Mouse (Mus musculus): ENCODE results near the gene Gimap9. TPM values are rescaled to one million over a fixed set of nuclear protein-coding genes. Genes with fewer than 3 reads are reported as not detected.
A peak's percentile ranks its signal among the peaks of the same experiment; 100 is the strongest.
"Not testable (repeated sequence)": the region's sequence is repeated elsewhere in the genome, so short reads cannot be mapped to it uniquely, and the experiment has no call there.

Gene Gimap9
- total RNA-seq, 2 experiments from 2014 or later: 0.83 to 1.4 TPM

DNA sequence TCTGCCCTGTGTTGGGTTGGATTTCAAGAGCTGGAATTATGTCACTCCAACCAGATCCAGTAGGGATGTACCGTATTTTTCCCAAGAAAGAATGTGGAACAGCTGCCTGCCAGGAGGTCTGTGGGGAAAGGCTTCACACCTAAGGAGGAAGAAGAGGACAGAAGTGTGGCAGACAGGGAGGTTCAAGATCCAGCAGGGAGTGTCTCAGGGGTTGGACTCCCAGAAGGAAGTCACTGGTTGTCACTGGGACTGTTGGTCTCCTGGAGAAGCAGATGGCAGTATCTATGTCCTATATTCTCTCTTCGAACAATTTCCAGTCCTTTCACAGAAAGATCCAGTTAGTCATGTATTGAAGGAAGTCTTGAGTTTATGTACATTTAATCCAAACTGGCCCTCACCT lies 28.3 kb upstream of the Gimap9 start:
- DNase-seq (ENCODE audit: low spot score in 2 of 2): no peak
- intact Hi-C loops (cut with DNase I): loop anchor here (5.0 to 10.0 kb wide), 2 partner anchors 103 to 310 kb away; no protein-coding TSS in a partner anchor

DNA sequence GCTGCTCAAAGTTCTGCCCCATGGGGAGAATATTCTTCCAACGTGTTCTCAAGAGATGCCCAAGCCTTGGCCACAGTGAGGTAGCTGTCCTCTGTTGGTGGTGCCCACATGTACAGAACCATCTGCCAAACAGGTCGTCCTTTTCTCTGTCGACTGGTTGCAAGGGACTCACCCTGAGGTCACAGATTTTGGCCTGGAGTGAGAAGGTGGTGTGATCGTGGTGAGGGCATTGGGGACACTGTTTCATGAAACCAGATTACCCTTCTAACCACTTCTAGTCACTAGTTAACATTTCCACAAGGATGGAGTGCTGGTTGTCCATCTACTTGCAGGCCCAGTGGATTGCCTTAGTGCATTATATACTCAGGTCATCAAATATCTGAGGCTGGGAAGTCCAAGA lies 27.1 kb upstream of the Gimap9 start:
- intact Hi-C loops (cut with DNase I): loop anchor here (5.0 to 10.0 kb wide), 2 partner anchors 104 to 309 kb away; no protein-coding TSS in a partner anchor
- DNase-seq (ENCODE audit: low spot score in 2 of 2): no peak

DNA sequence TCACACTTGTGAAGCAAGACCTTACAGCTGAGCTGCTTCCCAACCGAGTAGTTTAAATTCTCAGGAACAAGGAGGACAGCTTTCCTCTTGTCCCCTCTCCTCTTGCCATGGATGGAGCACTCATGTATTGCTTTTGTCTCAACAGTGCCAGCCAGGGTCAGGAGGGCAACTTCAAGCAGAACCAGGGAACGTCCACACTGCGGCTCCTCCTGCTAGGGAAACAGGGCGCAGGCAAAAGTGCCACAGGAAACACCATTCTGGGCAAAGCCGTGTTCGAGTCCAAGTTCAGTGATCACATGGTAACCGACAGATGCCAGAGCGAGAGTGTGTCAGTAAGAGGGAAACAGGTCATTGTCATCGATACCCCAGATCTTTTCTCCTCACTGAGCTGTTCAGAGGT lies 25.9 kb upstream of the Gimap9 start:
- no peak for DNase-seq (ENCODE audit: low spot score in 2 of 2)
- intact Hi-C loops (cut with DNase I): no loop called here

GRCm38 (mm10) chr6:48658721-48659120 lies 17.2 kb upstream of the Gimap9 start:
- intact Hi-C loops (cut with DNase I): no loop called here
- DNase-seq (ENCODE audit: low spot score in 2 of 2): no peak

DNA sequence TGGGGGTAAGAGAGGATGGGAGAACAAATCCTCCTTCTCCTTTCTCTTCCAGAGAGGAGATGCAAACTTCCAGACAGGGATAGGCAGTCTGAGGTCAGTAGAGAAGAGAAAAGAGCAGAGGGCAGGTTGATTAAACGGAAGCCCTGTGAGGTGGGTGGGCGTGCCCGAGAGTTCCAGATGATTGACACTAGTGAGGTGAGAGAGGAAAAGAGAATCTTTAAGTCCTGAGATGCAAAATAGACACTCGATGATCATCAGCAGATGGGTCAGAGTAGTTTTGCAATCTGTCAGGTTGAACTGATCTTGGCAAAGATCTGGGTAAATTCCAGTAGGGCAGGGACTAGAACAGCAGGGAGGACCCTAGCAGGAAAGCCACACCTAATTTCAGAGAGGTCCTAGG lies 11.2 kb upstream of the Gimap9 start:
- intact Hi-C loops (cut with DNase I): no loop called here
- no peak for DNase-seq (ENCODE audit: low spot score in 2 of 2)

DNA sequence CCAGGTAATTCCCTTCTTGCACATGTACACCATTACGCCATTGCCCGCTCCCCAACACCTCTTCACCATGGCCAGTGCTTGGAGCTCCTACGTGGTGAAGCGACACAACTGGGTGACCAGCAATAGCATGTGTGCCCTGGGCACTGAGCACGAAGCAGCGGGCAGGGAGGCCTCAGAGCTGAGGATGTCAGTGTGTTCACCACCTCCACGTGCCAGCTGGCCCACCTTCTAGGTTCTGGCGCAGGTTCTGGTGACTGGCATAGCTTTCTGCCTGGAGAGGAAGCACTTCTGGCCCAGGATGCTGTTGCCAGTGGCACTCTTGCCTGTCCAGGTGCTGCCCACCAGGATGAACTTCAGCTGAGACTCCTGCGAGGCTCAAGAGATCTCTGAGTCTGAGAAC lies 10.5 kb upstream of the Gimap9 start:
- intact Hi-C loops (cut with DNase I): no loop called here
- no peak for DNase-seq (ENCODE audit: low spot score in 2 of 2)

GRCm38 (mm10) chr6:48666159-48666586 lies 9.8 kb upstream of the Gimap9 start:
- no peak for DNase-seq (ENCODE audit: low spot score in 2 of 2)
- intact Hi-C loops (cut with DNase I): no loop called here

DNA sequence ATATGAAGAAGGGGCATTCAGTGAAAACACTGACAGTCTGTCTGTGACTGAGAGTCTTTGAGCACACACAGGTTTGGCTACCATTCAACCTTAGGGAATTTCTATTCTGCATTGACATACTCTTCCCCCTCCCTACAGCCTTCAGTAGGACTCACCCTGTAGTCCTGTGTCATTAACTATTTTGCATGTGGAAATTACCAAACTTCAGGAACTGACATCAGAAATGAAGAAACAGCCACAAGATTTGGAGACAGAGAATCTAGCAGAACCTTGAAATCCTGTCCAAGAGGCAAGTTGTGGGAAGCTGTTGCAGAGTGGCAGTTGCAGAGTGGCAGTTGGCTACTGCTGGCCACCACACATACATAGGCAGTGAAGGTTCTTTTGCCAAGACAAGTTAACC lies 7.9 kb upstream of the Gimap9 start:
- intact Hi-C loops (cut with DNase I): no loop called here
- DNase-seq (ENCODE audit: low spot score in 2 of 2): no peak

GRCm38 (mm10) chr6:48669446-48669969 lies 6.4 kb upstream of the Gimap9 start:
- intact Hi-C loops (cut with DNase I): no loop called here
- DNase-seq (ENCODE audit: low spot score in 2 of 2): no peak

DNA sequence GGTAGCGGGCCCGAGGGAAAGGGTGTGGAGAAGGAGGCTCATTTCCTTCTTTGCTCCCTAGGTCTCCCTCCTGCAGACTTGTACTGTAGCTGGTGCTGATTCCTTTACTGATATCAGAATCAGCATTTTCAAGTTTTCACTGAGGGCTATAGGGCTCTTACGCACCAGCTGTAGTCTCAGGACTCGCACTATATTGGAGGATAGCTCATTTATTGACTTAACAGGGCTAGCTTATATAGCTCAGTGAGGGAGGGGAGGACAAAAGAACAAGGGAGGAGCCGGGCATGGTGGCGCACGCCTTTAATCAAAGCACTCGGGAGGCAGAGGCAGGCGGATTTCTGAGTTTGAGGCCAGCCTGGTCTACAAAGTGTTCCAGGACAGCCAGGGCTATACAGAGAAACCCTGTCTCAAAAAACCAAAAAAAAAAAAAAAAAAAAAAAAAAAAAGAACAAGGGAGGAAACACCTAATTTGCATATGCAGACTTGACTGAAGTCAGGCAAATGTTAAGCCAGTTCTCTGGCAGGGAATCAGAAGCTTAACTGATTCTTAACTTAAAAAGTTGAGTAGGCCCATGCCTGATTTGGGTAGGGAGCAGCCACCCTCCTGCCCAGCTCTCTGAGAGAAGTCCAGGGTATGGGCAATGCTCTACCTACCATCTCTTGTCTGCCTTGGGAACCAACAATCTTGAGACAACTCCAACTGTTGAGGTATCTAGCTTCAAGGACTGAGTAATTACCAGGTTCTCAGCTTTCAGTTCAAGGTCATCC lies 1.5 kb upstream of the Gimap9 start:
- intact Hi-C loops (cut with DNase I): no loop called here
- no peak for DNase-seq (ENCODE audit: low spot score in 2 of 2)

DNA sequence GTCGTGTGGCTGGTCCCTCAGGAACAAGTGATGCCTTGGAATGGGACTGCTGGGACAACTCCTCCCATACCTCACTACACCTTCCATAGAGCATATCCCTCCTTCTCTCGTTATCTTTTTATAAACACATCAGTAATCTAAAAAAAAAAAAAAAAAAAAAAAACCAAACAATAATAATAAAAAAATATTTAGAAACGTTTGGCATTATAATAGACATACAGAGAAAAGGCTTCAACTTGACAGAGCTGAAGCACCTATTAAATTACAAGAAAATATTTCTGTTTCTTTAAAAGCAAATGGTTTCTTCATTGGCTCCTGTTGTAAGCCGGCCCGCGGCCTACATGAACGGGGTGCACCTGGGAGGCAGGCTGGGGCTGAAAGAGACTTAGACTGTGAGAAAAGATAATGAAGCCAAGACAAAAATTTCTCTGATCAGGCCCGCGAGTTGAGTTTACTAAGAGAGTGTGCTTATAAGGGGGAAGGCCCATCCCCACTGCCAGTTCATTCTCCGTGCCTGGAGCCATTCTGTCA lies 464 bp upstream of the Gimap9 start:
- intact Hi-C loops (cut with DNase I): no loop called here
- DNase-seq (ENCODE audit: low spot score in 2 of 2): no peak

- intact Hi-C loops (cut with DNase I): no loop called here
- DNase-seq (ENCODE audit: low spot score in 2 of 2): no peak
These were observed 1.0 kb downstream of the Gimap9 start for GRCm38 (mm10) chr6:48676860-48677415.

GRCm38 (mm10) chr6:48677492-48678345 lies 1.8 kb downstream of the Gimap9 start:
- intact Hi-C loops (cut with DNase I): no loop called here
- DNase-seq (ENCODE audit: low spot score in 2 of 2): no peak

DNA sequence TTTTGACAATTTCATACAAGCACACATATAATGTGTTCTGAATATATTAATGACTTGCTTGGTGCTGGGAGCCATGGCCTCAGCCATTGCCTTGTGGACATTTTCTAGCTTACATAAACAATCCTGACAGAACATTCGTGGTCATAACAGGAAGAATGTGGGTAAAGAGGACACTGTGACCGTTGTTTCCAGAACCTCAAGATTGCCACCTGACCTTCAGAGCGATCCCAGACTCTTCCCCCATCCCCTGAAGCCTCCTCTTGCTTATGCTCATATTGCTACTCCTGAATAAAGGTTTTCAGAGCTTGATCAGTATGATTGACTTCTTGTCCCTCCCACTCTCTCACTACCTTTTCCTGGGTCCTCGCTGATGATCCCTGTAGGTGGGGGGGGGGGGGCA lies 2.5 kb downstream of the Gimap9 start:
- no peak for DNase-seq (ENCODE audit: low spot score in 2 of 2)
- intact Hi-C loops (cut with DNase I): no loop called here

GRCm38 (mm10) chr6:48679701-48680100 lies 3.8 kb downstream of the Gimap9 start:
- intact Hi-C loops (cut with DNase I): no loop called here
- no peak for DNase-seq (ENCODE audit: low spot score in 2 of 2)

- intact Hi-C loops (cut with DNase I): no loop called here
- DNase-seq (ENCODE audit: low spot score in 2 of 2): no peak
These were observed 4.5 kb downstream of the Gimap9 start for GRCm38 (mm10) chr6:48680421-48680820.

DNA sequence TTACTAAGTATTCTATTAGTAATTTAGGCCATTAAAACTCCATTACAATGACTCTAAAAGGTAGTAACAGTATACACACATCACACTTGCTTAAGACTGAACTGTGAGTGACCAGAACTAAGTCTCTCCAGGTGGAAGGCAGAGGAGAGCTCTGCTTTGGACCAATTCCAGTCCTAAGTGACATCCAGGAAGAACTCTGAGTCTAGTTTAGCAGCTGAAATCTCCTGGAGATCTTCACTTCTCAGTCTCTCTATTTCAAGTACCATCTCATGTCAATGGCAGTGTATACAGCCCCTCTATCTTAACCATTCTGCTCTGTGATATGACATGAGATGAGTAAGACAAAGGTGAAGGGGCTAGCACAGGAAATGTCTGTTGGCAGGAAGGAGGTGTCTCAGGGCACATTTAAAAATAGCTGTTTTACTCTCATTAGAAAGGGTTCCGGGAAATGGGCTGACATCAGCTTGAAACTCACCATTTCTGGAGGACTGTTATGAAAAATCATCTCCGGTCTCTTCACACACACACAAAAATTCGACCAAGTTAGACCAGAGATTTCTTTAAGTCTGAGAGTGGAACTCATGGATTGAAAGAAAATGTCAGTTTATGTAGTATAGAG lies 5.7 kb downstream of the Gimap9 start:
- intact Hi-C loops (cut with DNase I): no loop called here
- no peak for DNase-seq (ENCODE audit: low spot score in 2 of 2)

DNA sequence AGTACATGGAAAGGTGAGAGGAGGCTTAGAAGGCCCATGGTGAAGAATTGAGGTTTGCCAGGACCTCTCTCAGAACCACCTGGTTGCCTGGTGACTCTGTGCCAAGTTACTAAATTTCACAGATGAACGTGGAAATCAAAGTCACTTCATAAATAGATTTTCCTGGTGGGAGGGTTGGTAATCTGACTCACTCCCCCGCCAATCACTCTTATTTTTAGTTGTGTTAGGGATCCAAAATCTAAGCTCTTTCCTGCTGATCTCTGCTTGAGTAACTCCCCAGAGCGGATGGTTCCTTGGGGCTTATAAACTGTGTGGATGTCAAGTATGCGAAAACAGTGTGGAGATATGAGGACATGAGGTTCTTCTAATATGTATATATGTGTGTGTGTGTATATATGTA lies 6.3 kb downstream of the Gimap9 start:
- intact Hi-C loops (cut with DNase I): no loop called here
- peak; percentile 5 to 9 for DNase-seq (ENCODE audit: low spot score in 2 of 2)

- intact Hi-C loops (cut with DNase I); DNase-seq (ENCODE audit: low spot score in 2 of 2): not testable (repeated sequence)
These were observed 7.4 kb downstream of the Gimap9 start for GRCm38 (mm10) chr6:48683263-48683821.
